In genomic region chr9:108854241-108854696, GRCm38 (mm10) we compare ENCODE assay signal across 8 mouse cellular contexts. TPM values are rescaled to one million over a fixed set of nuclear protein-coding genes. Genes with fewer than 3 reads are reported as not detected.
DNase-seq lines count a peak whose midpoint lies in the region; ATAC-seq and TF ChIP-seq lines count a peak whose summit lies in the region.

No protein-coding gene starts in this region.

- no peak for TF ChIP-seq EP300 in liver, embryonic 14.5 days (IDR thresholded peaks at IDR 0.05; ENCODE audit: low read depth)

- H3K27me3 ChIP-seq in heart, embryonic 14.5 days (ENCODE audit: control insufficient read depth, insufficient read depth, low read length), result no peaks in the 10 kb centered on the region
- no peaks in the 10 kb centered on the region for H3K27me3 ChIP-seq in liver, embryonic 14.5 days (ENCODE audit: control insufficient read depth, insufficient read depth, low read length)
- H3K27me3 ChIP-seq in stomach, embryonic 15.5 days (replicated peaks), result no peaks in the 10 kb centered on the region

- H3K4me1 ChIP-seq in brown adipose tissue, adult 24 weeks (ENCODE audit: control insufficient read depth, insufficient read depth, insufficient read length, low read length), result peaks cover 10% of the 10 kb centered on the region
- H3K4me1 ChIP-seq in heart, embryonic 14.5 days (ENCODE audit: control insufficient read depth in 2 of 2, insufficient read depth in 2 of 2, low read length in 2 of 2), result peaks cover 21 to 34% of the 10 kb centered on the region in 2 experiments
- peaks cover 4% of the 10 kb centered on the region in 2 experiments for H3K4me1 ChIP-seq in liver, embryonic 14.5 days (replicated peaks; ENCODE audit: control insufficient read depth in 2 of 2, insufficient read depth in 2 of 2, low read length in 1 of 2)
- peaks cover 16% of the 10 kb centered on the region for H3K4me1 ChIP-seq in stomach, embryonic 15.5 days

- H3K36me3 ChIP-seq in heart, embryonic 14.5 days (ENCODE audit: control insufficient read depth, insufficient read depth, low read length), result peaks cover 11% of the 10 kb centered on the region
- H3K36me3 ChIP-seq in liver, embryonic 14.5 days (replicated peaks; ENCODE audit: control insufficient read depth, insufficient read depth, low read depth), result no peaks in the 10 kb centered on the region
- no peaks in the 10 kb centered on the region; the same call in 1 of the 2 replicates for H3K36me3 ChIP-seq in stomach, embryonic 15.5 days

- no peaks in the 10 kb centered on the region for H3K9me3 ChIP-seq in heart, embryonic 14.5 days (ENCODE audit: control insufficient read depth, low read length)
- no peaks in the 10 kb centered on the region for H3K9me3 ChIP-seq in liver, embryonic 14.5 days (ENCODE audit: control insufficient read depth, low read length)
- H3K9me3 ChIP-seq in stomach, embryonic 15.5 days, result no peaks in the 10 kb centered on the region

- peak overlapping the region; percentile 85 for H3K9ac ChIP-seq in heart, embryonic 14.5 days (ENCODE audit: low read length)
- peak overlapping the region; percentile 66 for H3K9ac ChIP-seq in liver, embryonic 14.5 days (replicated peaks)
- H3K9ac ChIP-seq in stomach, embryonic 15.5 days, result peak overlapping the region; percentile 40

- peak overlapping the region; percentile 71 for H3K27ac ChIP-seq in brown adipose tissue, adult 24 weeks (replicated peaks; ENCODE audit: low read depth, low read length)
- peak overlapping the region; percentile 55 to 84 for H3K27ac ChIP-seq in heart, embryonic 14.5 days (replicated peaks in 1 of 2; ENCODE audit: control insufficient read depth in 1 of 2, insufficient read depth in 1 of 2, low read depth in 2 of 2, low read length in 2 of 2)
- H3K27ac ChIP-seq in liver, embryonic 14.5 days, result peak overlapping the region; percentile 49
- peak overlapping the region; percentile 88 for H3K27ac ChIP-seq in stomach, embryonic 15.5 days

- H3K4me3 ChIP-seq in brown adipose tissue, adult 24 weeks (ENCODE audit: insufficient read depth, low read depth, low read length), result peak overlapping the region; percentile 72
- peak overlapping the region; percentile 65 to 83 for H3K4me3 ChIP-seq in heart, embryonic 14.5 days (ENCODE audit: control insufficient read depth in 1 of 2, insufficient read depth in 1 of 2, low read depth in 1 of 2, low read length in 2 of 2)
- H3K4me3 ChIP-seq in liver, embryonic 14.5 days (ENCODE audit: insufficient read depth in 1 of 2, low read depth in 2 of 2, low read length in 2 of 2), result peak overlapping the region; percentile 71 to 83
- peak overlapping the region; percentile 66 for H3K4me3 ChIP-seq in stomach, embryonic 15.5 days (replicated peaks)

- peak overlapping the region; percentile 97 for H3K4me2 ChIP-seq in heart, embryonic 14.5 days (ENCODE audit: low read length)
- H3K4me2 ChIP-seq in liver, embryonic 14.5 days (ENCODE audit: low read depth), result peak overlapping the region; percentile 94
- H3K4me2 ChIP-seq in stomach, embryonic 15.5 days, result peak overlapping the region; percentile 85

- ATAC-seq in erythroid progenitor cell, adult 5-6 weeks (replicated peaks; ENCODE audit: low FRiP score, poor library complexity, severe bottlenecking), result peak; percentile 83
- peak; percentile 78 for ATAC-seq in heart, embryonic 14.5 days (ENCODE audit: insufficient number of reproducible peaks, insufficient read depth, low FRiP score, low read depth)
- peak; percentile 81 for ATAC-seq in liver, embryonic 14.5 days (ENCODE audit: insufficient read depth)
- peak; percentile 83 for ATAC-seq in stomach, embryonic 15.5 days (ENCODE audit: insufficient read depth, low FRiP score, low read depth)

- TF ChIP-seq CTCF in liver, embryonic 14.5 days (IDR thresholded peaks at IDR 0.05; ENCODE audit: low read depth), result no peak

- WGBS in heart, embryonic 14.5 days, result under 1% methylated on average over 28 of the region's 28 CpGs
- under 1% methylated on average over 28 of the region's 28 CpGs for WGBS in liver, embryonic 14.5 days (ENCODE audit: insufficient replicate concordance)
- WGBS in stomach, embryonic 15.5 days, result under 1% methylated on average over 28 of the region's 28 CpGs

- peak; percentile 63 to 79 for DNase-seq in CD8-positive naive resting alpha-beta T cell, adult 2 months (ENCODE audit: low read depth in 2 of 2, low spot score in 2 of 2)
- DNase-seq in kidney, postnatal 14 days, result peak; percentile 91
- DNase-seq in liver, embryonic 14.5 days (ENCODE audit: low read depth in 3 of 3, low spot score in 3 of 3), result peak; percentile 62 to 69 (median 65)
- DNase-seq in neural tube, embryonic 10.5 days (ENCODE audit: extremely low spot score, low spot score), result peak; percentile 90

RNA-seq across cellular contexts. Expression of gene Slc26a6, which starts 1.2 kb away (rescaled TPM):
- polyA plus RNA-seq in brown adipose tissue, adult 24 weeks (2012; ENCODE audit: insufficient read depth, insufficient read length, missing spikeins), result 4.4 and 7.5 TPM in 2 replicates
- not detected in 2 replicates for total RNA-seq in erythroid progenitor cell, adult 5-6 weeks (2015; ENCODE audit: low replicate concordance)
- not detected in 2 replicates for total RNA-seq in erythroid progenitor cell, adult 5-6 weeks (2017; ENCODE audit: low replicate concordance)
- polyA plus RNA-seq in heart, embryonic 14.5 days (2014; fragmentation: Nextera tagmentation; extraction: Ambion mirVana), result 7.6 and 8.7 TPM in 2 replicates
- 4.1 and 4.6 TPM in 2 replicates for polyA plus RNA-seq in liver, embryonic 14.5 days (2012; rRNA removed)
- 5.9 and 7.0 TPM in 2 replicates for polyA plus RNA-seq in liver, embryonic 14.5 days (2014; fragmentation: Nextera tagmentation; extraction: Ambion mirVana)
- polyA plus RNA-seq in stomach, embryonic 15.5 days (2015; fragmentation: Nextera tagmentation; extraction: Ambion mirVana), result 12.8 and 18.5 TPM in 2 replicates

RNA-seq across cellular contexts. Expression of gene Celsr3, which starts 28.1 kb away (rescaled TPM):
- not detected in 2 replicates for polyA plus RNA-seq in brown adipose tissue, adult 24 weeks (2012; ENCODE audit: insufficient read depth, insufficient read length, missing spikeins)
- total RNA-seq in erythroid progenitor cell, adult 5-6 weeks (2015; ENCODE audit: low replicate concordance), result 2.9 and 4.3 TPM in 2 replicates
- total RNA-seq in erythroid progenitor cell, adult 5-6 weeks (2017; ENCODE audit: low replicate concordance), result 0.51 and 0.61 TPM in 2 replicates
- polyA plus RNA-seq in heart, embryonic 14.5 days (2014; fragmentation: Nextera tagmentation; extraction: Ambion mirVana), result 0.01 and 0.12 TPM in 2 replicates
- polyA plus RNA-seq in liver, embryonic 14.5 days (2012; rRNA removed), result 0.19 and 0.27 TPM in 2 replicates
- 0.01 and 0.06 TPM in 2 replicates for polyA plus RNA-seq in liver, embryonic 14.5 days (2014; fragmentation: Nextera tagmentation; extraction: Ambion mirVana)
- polyA plus RNA-seq in stomach, embryonic 15.5 days (2015; fragmentation: Nextera tagmentation; extraction: Ambion mirVana), result 0.94 and 1.2 TPM in 2 replicates

RNA-seq across cellular contexts. Expression of gene Nckipsd, which starts 46.1 kb away (rescaled TPM):
- polyA plus RNA-seq in brown adipose tissue, adult 24 weeks (2012; ENCODE audit: insufficient read depth, insufficient read length, missing spikeins), result 3.9 and 6.4 TPM in 2 replicates
- total RNA-seq in erythroid progenitor cell, adult 5-6 weeks (2015; ENCODE audit: low replicate concordance), result 2.9 and 6.1 TPM in 2 replicates
- total RNA-seq in erythroid progenitor cell, adult 5-6 weeks (2017; ENCODE audit: low replicate concordance), result 9.8 and 20.6 TPM in 2 replicates
- polyA plus RNA-seq in heart, embryonic 14.5 days (2014; fragmentation: Nextera tagmentation; extraction: Ambion mirVana), result 8.5 and 10.5 TPM in 2 replicates
- 3.4 and 4.0 TPM in 2 replicates for polyA plus RNA-seq in liver, embryonic 14.5 days (2012; rRNA removed)
- 3.2 TPM in 2 replicates for polyA plus RNA-seq in liver, embryonic 14.5 days (2014; fragmentation: Nextera tagmentation; extraction: Ambion mirVana)
- polyA plus RNA-seq in stomach, embryonic 15.5 days (2015; fragmentation: Nextera tagmentation; extraction: Ambion mirVana), result 10.5 and 13.0 TPM in 2 replicates

Comparison
In these comparisons a context has a peak if more than half of its experiments do, and no peak if none do; other contexts are left out.
1. Peak in every context shown above with its lines: DNase-seq, ATAC-seq, H3K4me3 ChIP-seq and H3K27ac ChIP-seq.